Mouse (Mus musculus) stomach, adult 2 months (tissue): Measurements from ENCODE around the gene Agt. TPM values are rescaled to one million over a fixed set of nuclear protein-coding genes. Genes with fewer than 3 reads are reported as not detected.

Source experiments
- polyA plus RNA-seq: library from polyadenylated mRNA; depleted of rRNA; stranded (reverse); fragments of >200 nt; gene quantifications from 2 replicates; pipeline ENCODE4 v1.2.3, GENCODE M21; 2012; rRNA removed

Gene Agt
- polyA plus RNA-seq, result 23.8 and 24.1 TPM in 2 replicates

GRCm38 (mm10) chr8:124569593-124569992 lies at the start of gene Agt:
Gene Agt, minus strand, starts transcription at chr8:124569706.

GRCm38 (mm10) chr8:124575811-124576210 lies 6.3 kb upstream of the Agt start, which contains the start of gene Capn9:
Gene Capn9, plus strand, starts transcription at chr8:124576111.

DNA sequence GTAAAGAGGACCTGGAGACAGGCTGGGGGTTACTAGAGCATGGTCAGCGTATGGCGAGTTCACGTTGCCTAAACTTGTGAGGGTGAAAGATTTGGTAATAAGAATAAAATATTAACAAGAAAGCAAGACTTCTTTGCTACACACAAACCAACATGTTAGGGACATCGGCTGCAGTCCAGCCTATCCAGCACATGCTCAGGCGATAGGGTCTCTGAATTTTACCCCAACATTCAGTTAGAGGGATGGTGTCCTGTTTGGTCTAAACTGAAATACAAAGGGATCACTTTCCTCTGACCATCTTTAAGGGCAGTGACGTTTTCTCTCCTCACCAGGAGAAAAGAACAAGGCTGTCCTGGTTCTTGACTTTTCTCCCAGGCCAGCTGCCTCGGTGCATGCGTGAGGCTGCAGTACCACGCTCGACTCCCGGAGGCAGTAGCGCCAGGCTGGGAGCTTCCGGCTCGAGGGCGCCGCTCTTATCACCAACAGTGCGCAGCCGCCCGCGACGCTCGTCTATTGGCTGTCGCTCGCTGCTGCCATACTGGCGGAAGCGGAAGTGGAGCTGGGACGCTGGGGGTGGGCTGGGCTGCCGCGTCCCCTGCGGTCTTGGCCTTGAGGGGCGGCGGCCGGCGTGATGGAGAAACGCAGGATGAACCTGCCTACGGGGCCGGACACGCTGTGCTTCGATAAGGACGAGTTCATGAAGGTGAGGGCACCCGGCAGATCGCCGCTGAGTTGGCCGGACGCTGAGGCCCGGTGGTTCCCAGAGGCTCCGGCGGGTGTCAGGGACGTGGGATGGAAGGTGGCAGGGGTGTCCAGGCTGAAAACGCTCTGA lies 49.0 kb downstream of the Agt start, which contains the start of gene Cog2:
Gene Cog2 (plus strand): TSS at position 519 of the 832 bp plus-strand sequence.

Other genes starting within 250 kb of the Agt start
- 2.2 and 2.6 TPM in 2 replicates for gene Pgbd5, start 130.0 kb downstream of the Agt start, polyA plus RNA-seq
- gene Cog2, start 48.9 kb downstream of the Agt start, polyA plus RNA-seq, result 8.0 and 9.6 TPM in 2 replicates
- gene Capn9, start 6.4 kb upstream of the Agt start, polyA plus RNA-seq, result 59.0 and 61.5 TPM in 2 replicates
- gene 2310022B05Rik, start 93.7 kb upstream of the Agt start, polyA plus RNA-seq, result 21.7 and 26.5 TPM in 2 replicates
- 5.2 and 6.2 TPM in 2 replicates for gene Ttc13, start 152.3 kb upstream of the Agt start, polyA plus RNA-seq
- 3.8 and 5.6 TPM in 2 replicates for gene Arv1, start 152.4 kb upstream of the Agt start, polyA plus RNA-seq
- 2.8 and 10.2 TPM in 2 replicates for gene Fam89a, start 182.1 kb upstream of the Agt start, polyA plus RNA-seq
- gene Trim67, start 223.4 kb upstream of the Agt start, polyA plus RNA-seq, result 0.03 and 0.05 TPM in 2 replicates